Mouse (Mus musculus): ENCODE measurements around the gene Prss54. TPM values are rescaled to one million over a fixed set of nuclear protein-coding genes. Genes with fewer than 3 reads are reported as not detected.
"Not testable (repeated sequence)": the region's sequence is repeated elsewhere in the genome, so short reads cannot be mapped to it uniquely, and the experiment has no call there.

Prss54 gene
- polyA plus RNA-seq (2015; fragmentation: Nextera tagmentation; extraction: Ambion mirVana): not detected in 2 replicates

- Histone ChIP-seq H3K4me2 (replicated peaks; ENCODE audit: low read depth, low read length) (no peak within 1 kb of the TSS), H3K27ac (ENCODE audit: low read length) (no peak within 1 kb of the TSS), H3K4me1 (ENCODE audit: insufficient read depth, low read length) (no peaks in the 10 kb centered on the region), H3K36me3 (ENCODE audit: insufficient read depth, low read length) (no peaks in the 10 kb centered on the region), H3K9me3 (ENCODE audit: low read length) (no peaks in the 10 kb centered on the region), H3K9ac (replicated peaks; ENCODE audit: low read length) (no peak within 1 kb of the TSS), H3K4me3 (ENCODE audit: low read length) (no peak within 1 kb of the TSS), H3K27me3 (ENCODE audit: insufficient read depth, low read length) (no peaks in the 10 kb centered on the region)
- WGBS: 92% methylated on average over 10 of the region's 10 CpGs
- no peak for ATAC-seq (ENCODE audit: low FRiP score, low TSS enrichment)
Measured at GRCm38 (mm10) chr8:95576240-95576639, at the start of gene Prss54. Gene Prss54, minus strand, starts transcription at chr8:95576340.

GRCm38 (mm10) chr8:95624833-95625232 lies 48.7 kb upstream of the Prss54 start:
- WGBS: 83% methylated on average over 2 of the region's 2 CpGs
- no peak for ATAC-seq (ENCODE audit: low FRiP score, low TSS enrichment)

DNA sequence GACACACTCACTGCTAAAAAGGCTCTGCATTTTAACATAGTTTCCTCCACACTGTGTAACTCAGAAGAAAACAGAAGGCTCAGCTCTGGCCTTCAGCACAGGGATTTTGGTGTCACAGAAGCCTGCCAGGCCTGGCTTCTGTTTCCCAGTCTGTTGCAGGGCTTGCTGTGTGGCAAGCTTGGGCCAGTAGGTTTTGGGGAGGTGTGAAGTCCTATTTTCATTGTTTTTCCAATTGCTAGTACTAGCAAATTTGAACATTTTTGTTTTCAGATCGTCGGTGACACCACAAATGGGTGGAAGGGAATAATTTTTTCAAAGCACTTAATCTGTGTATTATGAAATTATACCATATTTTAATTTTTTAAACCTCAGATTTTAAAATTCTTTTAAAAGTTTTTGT lies 43.9 kb upstream of the Prss54 start:
- Histone ChIP-seq H3K9ac (replicated peaks; ENCODE audit: low read length) (no peak overlapping the region), H3K4me3 (ENCODE audit: low read length) (no peak overlapping the region), H3K27me3 (ENCODE audit: insufficient read depth, low read length) (no peaks in the 10 kb centered on the region), H3K36me3 (ENCODE audit: insufficient read depth, low read length) (no peaks in the 10 kb centered on the region), H3K4me1 (ENCODE audit: insufficient read depth, low read length) (no peaks in the 10 kb centered on the region), H3K4me2 (replicated peaks; ENCODE audit: low read depth, low read length) (no peak overlapping the region), H3K27ac (ENCODE audit: low read length) (no peak overlapping the region), H3K9me3 (ENCODE audit: low read length) (no peaks in the 10 kb centered on the region)
- 90% methylated on average over 2 of the region's 2 CpGs for whole genome bisulfite sequencing
- ATAC-seq (ENCODE audit: low FRiP score, low TSS enrichment): no peak

More at GRCm38 (mm10) chr8:95624833-95625232, 48.7 kb upstream of the Prss54 start:
- no peaks in the 10 kb centered on the region for H3K9me3 ChIP-seq (ENCODE audit: low read length)
- H3K27me3 ChIP-seq (ENCODE audit: insufficient read depth, low read length): no peaks in the 10 kb centered on the region; the same call in 1 of the 2 replicates
- no peaks in the 10 kb centered on the region for H3K36me3 ChIP-seq (ENCODE audit: insufficient read depth, low read length)
- H3K27ac ChIP-seq (ENCODE audit: low read length): no peak overlapping the region
- no peak overlapping the region for H3K9ac ChIP-seq (replicated peaks; ENCODE audit: low read length)
- no peak overlapping the region for H3K4me3 ChIP-seq (ENCODE audit: low read length)
- no peaks in the 10 kb centered on the region for H3K4me1 ChIP-seq (ENCODE audit: insufficient read depth, low read length)
- no peak overlapping the region for H3K4me2 ChIP-seq (replicated peaks; ENCODE audit: low read depth, low read length)

DNA sequence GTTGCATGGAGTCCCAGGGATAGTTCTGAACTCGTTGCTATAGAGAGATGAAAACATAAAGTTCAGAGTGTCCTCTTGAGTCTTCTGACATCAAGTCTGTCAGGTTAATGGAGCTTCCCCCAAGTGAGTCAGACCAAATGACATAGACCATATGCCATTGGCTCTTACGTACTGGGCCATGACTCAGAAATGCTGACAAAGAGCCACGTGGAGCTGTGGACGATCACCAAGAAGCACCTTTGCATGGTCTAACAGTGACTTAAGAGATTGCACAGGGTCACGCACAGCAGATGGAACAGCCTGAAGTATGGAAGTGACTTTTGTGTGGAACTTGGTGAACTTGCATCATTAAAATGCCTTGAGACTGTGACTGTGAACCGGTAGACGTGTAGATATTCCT lies 40.2 kb upstream of the Prss54 start:
- Histone ChIP-seq H3K9me3 (ENCODE audit: low read length) (no peaks in the 10 kb centered on the region), H3K4me3 (ENCODE audit: low read length) (no peak overlapping the region), H3K27me3 (ENCODE audit: insufficient read depth, low read length) (no peaks in the 10 kb centered on the region), H3K27ac (ENCODE audit: low read length) (no peak overlapping the region), H3K4me1 (ENCODE audit: insufficient read depth, low read length) (no peaks in the 10 kb centered on the region), H3K36me3 (ENCODE audit: insufficient read depth, low read length) (no peaks in the 10 kb centered on the region), H3K4me2 (replicated peaks; ENCODE audit: low read depth, low read length) (no peak overlapping the region), H3K9ac (replicated peaks; ENCODE audit: low read length) (no peak overlapping the region)
- no peak for ATAC-seq (ENCODE audit: low FRiP score, low TSS enrichment)
- 80% methylated on average over 7 of the region's 7 CpGs for WGBS

DNA sequence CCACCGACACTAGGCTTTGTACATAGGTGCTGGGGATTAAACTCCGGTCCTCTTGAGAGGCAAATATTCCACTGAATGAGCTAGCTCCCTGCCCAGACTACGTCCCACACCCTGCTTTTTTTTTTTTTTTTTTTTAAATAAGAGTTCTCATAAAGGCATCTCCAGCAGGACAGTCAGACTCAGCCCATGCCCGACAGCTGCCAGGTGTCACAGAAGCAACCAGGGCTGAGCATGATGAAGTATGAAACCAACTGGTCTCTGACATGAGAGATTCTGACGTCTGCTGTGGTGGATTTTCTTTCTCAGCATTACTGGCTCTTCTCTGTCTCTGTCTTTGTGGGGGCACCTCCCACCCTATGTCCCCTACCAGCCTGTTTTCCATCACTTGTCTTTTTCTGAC lies 35.6 kb upstream of the Prss54 start:
- no peak for ATAC-seq (ENCODE audit: low FRiP score, low TSS enrichment)
- no peaks in the 10 kb centered on the region for H3K9me3 ChIP-seq (ENCODE audit: low read length)
- 69% methylated on average over 5 of the region's 5 CpGs for WGBS
- H3K4me3 ChIP-seq (ENCODE audit: low read length): no peak overlapping the region
- no peaks in the 10 kb centered on the region for H3K4me1 ChIP-seq (ENCODE audit: insufficient read depth, low read length)
- no peak overlapping the region for H3K4me2 ChIP-seq (replicated peaks; ENCODE audit: low read depth, low read length)
- H3K27ac ChIP-seq (ENCODE audit: low read length): no peak overlapping the region
- H3K27me3 ChIP-seq (ENCODE audit: insufficient read depth, low read length): no peaks in the 10 kb centered on the region
- no peaks in the 10 kb centered on the region for H3K36me3 ChIP-seq (ENCODE audit: insufficient read depth, low read length)
- no peak overlapping the region for H3K9ac ChIP-seq (replicated peaks; ENCODE audit: low read length)

- H3K4me1 ChIP-seq (ENCODE audit: insufficient read depth, low read length): no peaks in the 10 kb centered on the region
- H3K9ac ChIP-seq (replicated peaks; ENCODE audit: low read length): no peak overlapping the region
- 69% methylated on average over 14 of the region's 14 CpGs for WGBS
- no peaks in the 10 kb centered on the region for H3K27me3 ChIP-seq (ENCODE audit: insufficient read depth, low read length)
- H3K27ac ChIP-seq (ENCODE audit: low read length): no peak overlapping the region
- no peak overlapping the region for H3K4me2 ChIP-seq (replicated peaks; ENCODE audit: low read depth, low read length)
- H3K36me3 ChIP-seq (ENCODE audit: insufficient read depth, low read length): no peaks in the 10 kb centered on the region
- no peak for ATAC-seq (ENCODE audit: low FRiP score, low TSS enrichment)
- H3K9me3 ChIP-seq (ENCODE audit: low read length): no peaks in the 10 kb centered on the region
- no peak overlapping the region for H3K4me3 ChIP-seq (ENCODE audit: low read length)
Measured at GRCm38 (mm10) chr8:95610749-95611148, 34.6 kb upstream of the Prss54 start.

- no peak overlapping the region for H3K4me2 ChIP-seq (replicated peaks; ENCODE audit: low read depth, low read length)
- ATAC-seq (ENCODE audit: low FRiP score, low TSS enrichment): no peak
- no peak overlapping the region for H3K9ac ChIP-seq (replicated peaks; ENCODE audit: low read length)
- no peak overlapping the region for H3K27ac ChIP-seq (ENCODE audit: low read length)
- H3K9me3 ChIP-seq (ENCODE audit: low read length): no peaks in the 10 kb centered on the region
- H3K4me3 ChIP-seq (ENCODE audit: low read length): no peak overlapping the region
- no peaks in the 10 kb centered on the region for H3K4me1 ChIP-seq (ENCODE audit: insufficient read depth, low read length)
- WGBS: 87% methylated on average over 5 of the region's 5 CpGs
- no peaks in the 10 kb centered on the region for H3K27me3 ChIP-seq (ENCODE audit: insufficient read depth, low read length)
- no peaks in the 10 kb centered on the region for H3K36me3 ChIP-seq (ENCODE audit: insufficient read depth, low read length)
Measured at GRCm38 (mm10) chr8:95609406-95609805, 33.3 kb upstream of the Prss54 start.

- Histone ChIP-seq H3K9ac (replicated peaks; ENCODE audit: low read length) (no peak overlapping the region), H3K4me3 (ENCODE audit: low read length) (no peak overlapping the region)
Measured at GRCm38 (mm10) chr8:95607210-95607609, 31.1 kb upstream of the Prss54 start.

DNA sequence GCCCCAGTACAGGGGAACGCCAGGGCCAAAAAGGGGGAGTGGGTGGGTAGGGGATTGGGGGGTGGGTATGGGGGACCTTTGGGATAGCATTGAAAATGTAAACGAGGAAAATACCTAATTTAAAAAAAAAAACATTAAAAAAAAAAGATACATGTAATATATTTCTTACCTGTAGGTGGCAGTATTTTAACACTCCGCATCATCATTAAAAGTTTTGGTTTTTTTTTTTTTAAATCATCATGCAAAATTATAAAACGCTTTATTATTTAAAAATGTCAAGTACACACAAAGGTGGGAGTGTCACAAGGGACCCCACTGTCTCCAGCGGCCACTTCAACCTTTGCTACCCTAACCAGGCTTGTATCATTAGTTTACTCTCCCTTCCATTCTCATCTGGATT lies 30.4 kb upstream of the Prss54 start:
- not testable (repeated sequence) for H3K4me2 ChIP-seq (replicated peaks; ENCODE audit: low read depth, low read length); H3K9ac ChIP-seq (replicated peaks; ENCODE audit: low read length); H3K27me3 ChIP-seq (ENCODE audit: insufficient read depth, low read length); H3K36me3 ChIP-seq (ENCODE audit: insufficient read depth, low read length); H3K27ac ChIP-seq (ENCODE audit: low read length); H3K4me3 ChIP-seq (ENCODE audit: low read length); H3K4me1 ChIP-seq (ENCODE audit: insufficient read depth, low read length); H3K9me3 ChIP-seq (ENCODE audit: low read length); ATAC-seq (ENCODE audit: low FRiP score, low TSS enrichment)
- WGBS: 20% methylated on average over 4 of the region's 5 CpGs

More at GRCm38 (mm10) chr8:95607210-95607609, 31.1 kb upstream of the Prss54 start:
- no peaks in the 10 kb centered on the region for H3K4me1 ChIP-seq (ENCODE audit: insufficient read depth, low read length)
- H3K4me2 ChIP-seq (replicated peaks; ENCODE audit: low read depth, low read length): no peak overlapping the region
- H3K36me3 ChIP-seq (ENCODE audit: insufficient read depth, low read length): no peaks in the 10 kb centered on the region
- no peaks in the 10 kb centered on the region for H3K27me3 ChIP-seq (ENCODE audit: insufficient read depth, low read length)
- no peak for ATAC-seq (ENCODE audit: low FRiP score, low TSS enrichment)
- no peak overlapping the region for H3K27ac ChIP-seq (ENCODE audit: low read length)
- 70% methylated on average over 9 of the region's 9 CpGs for WGBS
- no peaks in the 10 kb centered on the region for H3K9me3 ChIP-seq (ENCODE audit: low read length)

GRCm38 (mm10) chr8:95602168-95602567 lies 26.0 kb upstream of the Prss54 start:
- H3K4me3 ChIP-seq (ENCODE audit: low read length): no peak overlapping the region
- no peaks in the 10 kb centered on the region for H3K36me3 ChIP-seq (ENCODE audit: insufficient read depth, low read length)
- H3K4me2 ChIP-seq (replicated peaks; ENCODE audit: low read depth, low read length): no peak overlapping the region
- ATAC-seq (ENCODE audit: low FRiP score, low TSS enrichment): no peak
- H3K9me3 ChIP-seq (ENCODE audit: low read length): no peaks in the 10 kb centered on the region
- H3K4me1 ChIP-seq (ENCODE audit: insufficient read depth, low read length): no peaks in the 10 kb centered on the region
- 0 out of 2 replicates have a peak, but pooled peaks cover 6% of the 10 kb centered on the region for H3K27me3 ChIP-seq (ENCODE audit: insufficient read depth, low read length)
- no peak overlapping the region for H3K9ac ChIP-seq (replicated peaks; ENCODE audit: low read length)
- WGBS: 70% methylated on average over 2 of the region's 2 CpGs
- H3K27ac ChIP-seq (ENCODE audit: low read length): no peak overlapping the region

Data from kidney, embryonic 16.5 days (tissue).